Mouse (Mus musculus) myocyte (in vitro differentiated cells): ENCODE measurements around the gene Ctsl. TPM values are rescaled to one million over a fixed set of nuclear protein-coding genes. Genes with fewer than 3 reads are reported as not detected.

ENCODE experiments used
- H3K27me3 ChIP-seq: one replicate; pipeline ENCODE4 v1.6.1; 2011; ENCODE audit not compliant: control insufficient read depth, insufficient read depth, insufficient read length
- H3K36me3 ChIP-seq: one replicate; pipeline ENCODE4 v1.6.1; 2011; ENCODE audit not compliant: control insufficient read depth, insufficient read depth
- H3K4me2 ChIP-seq: one replicate; pipeline ENCODE4 v1.6.1; 2011; ENCODE audit warnings: low read depth, control low read depth
- H3K4me3 ChIP-seq: one replicate; pipeline ENCODE4 v1.5.1; 2011; ENCODE audit warnings: mild to moderate bottlenecking, control low read depth, moderate library complexity
- H3K79me2 ChIP-seq: one replicate; pipeline ENCODE4 v1.6.1; 2011; ENCODE audit not compliant: control insufficient read depth, insufficient read depth
- H3ac ChIP-seq: one replicate; pipeline ENCODE4 v1.6.1; 2011; ENCODE audit not compliant: control insufficient read depth, insufficient read length
- CEBPB ChIP-seq: IDR thresholded peaks from 2 replicates; pipeline ENCODE4 v1.6.1; 2011; ENCODE audit warnings: mild to moderate bottlenecking, moderate library complexity; ENCODE audit not compliant: poor library complexity, insufficient read depth, severe bottlenecking
- E2F4 ChIP-seq: IDR thresholded peaks from one replicate; pipeline ENCODE4 v1.6.1; 2011; ENCODE audit warnings: mild to moderate bottlenecking, control low read depth, moderate library complexity; ENCODE audit not compliant: insufficient read depth
- MAX ChIP-seq: IDR thresholded peaks from one replicate; pipeline ENCODE4 v1.6.1; 2011; ENCODE audit warnings: low read depth, mild to moderate bottlenecking, control low read depth
- MYOD1 ChIP-seq, 3 experiments: IDR thresholded peaks; one replicate each; pipeline ENCODE4 v1.6.1; 2011; ENCODE audit warnings: control low read depth in 2 of 3, low read depth in 2 of 3, mild to moderate bottlenecking in 2 of 3, moderate library complexity in 1 of 3; ENCODE audit not compliant: insufficient read length in 2 of 3, control insufficient read depth in 1 of 3
- MYOG ChIP-seq, 3 experiments: IDR thresholded peaks; one replicate each; pipeline ENCODE4 v1.6.1; 2011; ENCODE audit warnings: control low read depth in 2 of 3, low read depth in 2 of 3, mild to moderate bottlenecking in 2 of 3; ENCODE audit not compliant: insufficient read length in 2 of 3, control insufficient read depth in 1 of 3, insufficient read depth in 1 of 3
- POLR2A ChIP-seq: IDR thresholded peaks from one replicate; pipeline ENCODE4 v1.6.1; 2011; ENCODE audit warnings: low read depth, mild to moderate bottlenecking, control low read depth, moderate library complexity; ENCODE audit not compliant: insufficient read length
- POLR2AphosphoS2 ChIP-seq: IDR thresholded peaks from one replicate; pipeline ENCODE4 v1.6.1; 2011; ENCODE audit warnings: low read depth, control low read depth; ENCODE audit not compliant: insufficient read length
- REST ChIP-seq: IDR thresholded peaks from one replicate; pipeline ENCODE4 v1.6.1; 2011; ENCODE audit warnings: mild to moderate bottlenecking, control low read depth, moderate library complexity; ENCODE audit not compliant: insufficient read depth, insufficient read length
- SRF ChIP-seq: IDR thresholded peaks from one replicate; pipeline ENCODE4 v1.6.1; 2011; ENCODE audit warnings: low read depth; ENCODE audit not compliant: control insufficient read depth, insufficient read length
- TCF12 ChIP-seq: IDR thresholded peaks from one replicate; pipeline ENCODE4 v1.6.1; 2011; ENCODE audit warnings: mild to moderate bottlenecking, control low read depth; ENCODE audit not compliant: poor library complexity, insufficient read depth, severe bottlenecking
- TCF3 ChIP-seq: IDR thresholded peaks from one replicate; pipeline ENCODE4 v1.6.1; 2011; ENCODE audit warnings: low read depth, control low read depth; ENCODE audit not compliant: insufficient read length
- USF1 ChIP-seq: IDR thresholded peaks from one replicate; pipeline ENCODE4 v1.6.1; 2011; ENCODE audit warnings: low read depth, mild to moderate bottlenecking, control low read depth, moderate library complexity
- polyA plus RNA-seq: library from polyadenylated mRNA; unstranded; fragments of >200 nt; fragmentation: generic; extraction: Trizol; gene quantifications from one replicate; pipeline ENCODE4 v1.2.1, GENCODE M21; 2012; ENCODE audit warnings: missing spikeins

The Ctsl gene
- polyA plus RNA-seq, 1 experiment: 778 TPM

DNA sequence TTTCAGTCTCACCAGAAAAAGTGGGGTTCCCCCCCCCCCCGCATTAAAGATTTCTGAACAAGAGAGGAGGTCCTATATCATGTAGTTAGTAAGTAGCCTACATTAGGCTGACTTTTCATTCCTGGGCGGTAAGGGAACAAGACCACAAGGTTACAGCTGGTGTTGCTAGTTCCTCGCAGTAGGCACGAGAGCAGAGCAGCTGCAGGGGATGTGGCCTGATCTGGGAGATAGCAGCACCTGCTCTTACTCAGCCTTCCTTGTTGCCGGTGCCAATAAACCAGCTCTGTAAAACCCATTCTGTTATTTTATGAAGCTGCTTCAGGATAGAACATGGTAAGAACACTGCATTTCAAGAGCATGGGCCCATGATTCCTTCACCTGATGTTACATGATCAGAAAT, 39.9 kb upstream of the Ctsl start:
- no peak for TF ChIP-seq SRF
- no peak for TF ChIP-seq E2F4
- no peak for TF ChIP-seq REST
- no peak for TF ChIP-seq MAX
- TF ChIP-seq CEBPB: no peak
- TF ChIP-seq TCF12: peak; percentile 70
- TF ChIP-seq POLR2AphosphoS2: no peak
- TF ChIP-seq TCF3: peak; percentile 74
- TF ChIP-seq USF1: no peak
- peak; percentile 69 to 88 (median 80) for TF ChIP-seq MYOG (IDR thresholded peaks at IDR 0.05; ENCODE audit: control insufficient read depth in 1 of 3, insufficient read depth in 1 of 3, insufficient read length in 2 of 3, low read depth in 2 of 3)
- TF ChIP-seq MYOD1 (IDR thresholded peaks at IDR 0.05; ENCODE audit: control insufficient read depth in 1 of 3, insufficient read length in 2 of 3, low read depth in 2 of 3): peak; percentile 75 to 86 (median 80)
- TF ChIP-seq POLR2A: no peak
- H3K4me2 ChIP-seq: peak overlapping the region; percentile 62
- no peak overlapping the region for H3ac ChIP-seq
- no peak overlapping the region for H3K4me3 ChIP-seq
- H3K79me2 ChIP-seq: no peaks in the 10 kb centered on the region
- no peaks in the 10 kb centered on the region for H3K27me3 ChIP-seq
- no peaks in the 10 kb centered on the region for H3K36me3 ChIP-seq

DNA sequence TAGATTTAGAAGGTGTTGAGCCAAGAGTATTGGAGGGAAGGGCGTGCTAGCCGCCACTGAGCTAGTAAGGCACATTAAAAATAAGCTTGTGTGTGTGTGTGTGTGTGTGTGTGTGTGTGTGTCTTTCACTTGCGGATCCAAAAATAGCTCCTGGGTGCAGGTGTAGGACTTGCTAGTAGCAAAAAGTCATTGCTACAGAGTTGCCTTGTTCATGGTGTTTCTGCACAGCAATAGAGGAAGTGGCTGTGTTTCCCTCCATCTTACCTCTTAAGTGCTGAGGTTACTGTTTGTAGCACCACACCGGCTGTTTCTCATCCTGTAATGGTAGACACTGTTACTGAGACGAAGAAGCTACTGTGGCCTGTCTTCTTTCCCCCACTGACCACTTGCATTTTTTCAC, 37.3 kb upstream of the Ctsl start:
- no peaks in the 10 kb centered on the region for H3K27me3 ChIP-seq
- H3K4me2 ChIP-seq: no peak overlapping the region
- TF ChIP-seq MAX (no peak), REST (no peak), CEBPB (no peak), TCF12 (no peak), USF1 (no peak), POLR2A (no peak), TCF3 (no peak), SRF (no peak), POLR2AphosphoS2 (no peak), E2F4 (no peak), MYOG (IDR thresholded peaks at IDR 0.05; ENCODE audit: control insufficient read depth in 1 of 3, insufficient read depth in 1 of 3, insufficient read length in 2 of 3, low read depth in 2 of 3) (no peak), MYOD1 (IDR thresholded peaks at IDR 0.05; ENCODE audit: control insufficient read depth in 1 of 3, insufficient read length in 2 of 3, low read depth in 2 of 3) (no peak)
- no peak overlapping the region for H3K4me3 ChIP-seq
- no peaks in the 10 kb centered on the region for H3K79me2 ChIP-seq
- no peaks in the 10 kb centered on the region for H3K36me3 ChIP-seq
- no peak overlapping the region for H3ac ChIP-seq

DNA sequence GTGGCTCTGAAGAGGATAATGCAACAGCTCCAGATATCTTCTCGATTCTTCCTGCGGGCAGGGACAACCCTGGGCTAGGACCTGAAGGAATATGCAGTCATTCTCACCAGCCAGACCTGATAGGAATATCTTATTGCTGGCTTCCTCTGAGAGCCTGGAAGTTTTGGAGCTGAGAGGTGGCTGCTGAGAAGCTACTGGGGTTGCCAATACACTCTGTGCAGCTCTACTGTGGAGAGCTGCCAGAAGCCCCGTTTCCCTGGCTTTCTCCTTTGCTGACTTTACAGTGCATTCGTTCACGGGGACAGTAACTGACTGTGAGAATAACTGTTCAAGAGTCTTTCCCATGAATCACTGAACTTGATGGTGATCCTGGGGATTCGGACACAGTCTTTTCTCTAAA, 34.9 kb upstream of the Ctsl start:
- Histone ChIP-seq H3K27me3 (no peaks in the 10 kb centered on the region), H3K79me2 (no peaks in the 10 kb centered on the region), H3K4me2 (no peak overlapping the region), H3ac (no peak overlapping the region), H3K4me3 (no peak overlapping the region), H3K36me3 (no peaks in the 10 kb centered on the region)
- TF ChIP-seq POLR2A (no peak), MAX (no peak), MYOG (IDR thresholded peaks at IDR 0.05; ENCODE audit: control insufficient read depth in 1 of 3, insufficient read depth in 1 of 3, insufficient read length in 2 of 3, low read depth in 2 of 3) (no peak), USF1 (no peak), POLR2AphosphoS2 (no peak), TCF3 (no peak), TCF12 (no peak), E2F4 (no peak), SRF (no peak), CEBPB (no peak), REST (no peak), MYOD1 (IDR thresholded peaks at IDR 0.05; ENCODE audit: control insufficient read depth in 1 of 3, insufficient read length in 2 of 3, low read depth in 2 of 3) (no peak)

DNA sequence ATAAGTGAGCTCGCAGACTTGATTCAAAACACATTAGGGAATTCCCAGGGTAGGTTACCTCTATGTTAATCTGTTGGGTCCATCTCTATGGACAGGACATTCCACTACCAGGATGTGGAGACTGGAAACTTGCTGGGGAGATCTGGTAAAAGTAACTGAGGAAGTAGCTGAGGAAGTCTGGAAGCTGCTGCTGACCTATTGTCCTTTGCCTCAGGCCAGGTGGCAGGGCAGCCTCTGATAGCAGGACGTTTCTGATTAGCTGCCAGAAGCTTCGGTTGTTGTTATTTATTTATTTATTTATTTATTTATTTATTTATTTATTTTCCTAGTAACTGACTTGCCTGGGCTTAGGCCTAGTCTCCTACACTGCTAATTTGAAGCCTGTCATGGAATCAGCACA, 32.8 kb upstream of the Ctsl start:
- TF ChIP-seq POLR2AphosphoS2: no peak
- no peak for TF ChIP-seq SRF
- no peak for TF ChIP-seq E2F4
- no peak for TF ChIP-seq MYOD1 (IDR thresholded peaks at IDR 0.05; ENCODE audit: control insufficient read depth in 1 of 3, insufficient read length in 2 of 3, low read depth in 2 of 3)
- Histone ChIP-seq H3K4me2 (no peak overlapping the region), H3K4me3 (no peak overlapping the region), H3ac (no peak overlapping the region), H3K36me3 (no peaks in the 10 kb centered on the region), H3K79me2 (no peaks in the 10 kb centered on the region), H3K27me3 (no peaks in the 10 kb centered on the region)

DNA sequence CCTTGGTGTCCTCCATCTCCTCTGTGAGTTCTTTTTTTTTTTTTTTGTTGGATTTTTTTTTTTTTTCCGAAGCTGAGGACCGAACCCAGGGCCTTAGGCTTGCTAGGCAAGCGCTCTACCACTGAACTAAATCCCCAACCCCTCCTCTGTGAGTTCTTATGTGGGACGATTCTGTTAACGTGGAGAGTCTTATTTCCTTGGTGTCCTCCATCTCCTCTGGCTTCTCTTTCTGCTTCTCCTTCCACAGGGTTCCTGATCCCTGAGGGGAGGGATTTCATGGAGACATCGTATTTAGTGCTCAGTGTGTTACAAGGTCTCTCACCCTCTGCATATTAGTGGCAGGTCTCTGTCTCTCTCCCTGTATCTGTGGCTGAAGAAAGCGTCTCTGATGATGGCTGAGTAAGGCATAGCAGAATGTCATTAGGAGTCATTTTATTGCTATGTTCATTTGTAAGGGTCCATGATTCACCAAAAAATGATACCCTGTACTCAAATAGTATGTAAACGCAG, 32.3 kb upstream of the Ctsl start:
- TF ChIP-seq MYOD1 (IDR thresholded peaks at IDR 0.05; ENCODE audit: control insufficient read depth in 1 of 3, insufficient read length in 2 of 3, low read depth in 2 of 3): no peak
- TF ChIP-seq POLR2AphosphoS2: no peak
- no peak for TF ChIP-seq TCF12
- no peak for TF ChIP-seq CEBPB
- TF ChIP-seq E2F4: no peak
- TF ChIP-seq SRF: no peak
- TF ChIP-seq TCF3: no peak
- no peak for TF ChIP-seq REST
- TF ChIP-seq USF1: no peak
- TF ChIP-seq MAX: no peak
- no peak for TF ChIP-seq MYOG (IDR thresholded peaks at IDR 0.05; ENCODE audit: control insufficient read depth in 1 of 3, insufficient read depth in 1 of 3, insufficient read length in 2 of 3, low read depth in 2 of 3)
- TF ChIP-seq POLR2A: no peak
- Histone ChIP-seq H3K27me3 (no peaks in the 10 kb centered on the region), H3K36me3 (no peaks in the 10 kb centered on the region), H3K4me3 (no peak overlapping the region), H3ac (no peak overlapping the region), H3K4me2 (no peak overlapping the region), H3K79me2 (no peaks in the 10 kb centered on the region)
